25 mouse cellular contexts compared by ENCODE assay signal in genomic region chr17:34102831-34103230, GRCm38 (mm10). TPM values are rescaled to one million over a fixed set of nuclear protein-coding genes. Genes with fewer than 3 reads are reported as not detected.
A peak's percentile ranks its signal among the peaks of the same experiment; 100 is the strongest.
DNase-seq lines count a peak whose midpoint lies in the region; ATAC-seq and TF ChIP-seq lines count a peak whose summit lies in the region.
"Had no signal": no experiment of that assay in that cellular context is flagged by ENCODE, and none has a peak within 500 bp of the region (broad histone marks: within the 10 kb centered on the region; RNA-seq: fewer than 3 reads in every experiment).

No protein-coding gene starts in this region.

- no peak overlapping the region for H3K4me2 ChIP-seq in kidney, embryonic 15.5 days
- H3K4me2 ChIP-seq: embryonic facial prominence, embryonic 12.5 days; forebrain, embryonic 13.5 days; limb, embryonic 15.5 days; midbrain, embryonic 12.5 days had no signal

- TF ChIP-seq POLR2A in spleen, adult 2 months (IDR thresholded peaks at IDR 0.05; ENCODE audit: low read depth, low read length) = no peak

- 0 out of 2 replicates have a peak, but pooled peaks have one; percentile 33 for ATAC-seq in monocyte, adult 5-6 weeks (replicated peaks; ENCODE audit: insufficient number of reproducible peaks, low FRiP score, low TSS enrichment, poor library complexity, severe bottlenecking)
- no peak for ATAC-seq in kidney, embryonic 15.5 days (replicated peaks; ENCODE audit: low FRiP score)
- ATAC-seq: forebrain, embryonic 13.5 days; hindbrain, postnatal 0 days had no signal

- 1% methylated on average over 6 of the region's 6 CpGs for WGBS in spleen, adult 2 months
- WGBS in kidney, embryonic 15.5 days = 80% methylated on average over 6 of the region's 6 CpGs

- peaks cover 16% of the 10 kb centered on the region; the same call in 1 of the 2 replicates for H3K4me1 ChIP-seq in spleen, adult 2 months (ENCODE audit: control insufficient read depth, insufficient read depth, insufficient read length)
- H3K4me1 ChIP-seq in kidney, embryonic 15.5 days = peaks cover 12% of the 10 kb centered on the region
- H3K4me1 ChIP-seq: embryonic facial prominence, embryonic 12.5 days; midbrain, embryonic 12.5 days had no signal

- TF ChIP-seq CTCF in spleen, adult 2 months (IDR thresholded peaks at IDR 0.05; ENCODE audit: extremely low read depth, insufficient read depth, insufficient read length, insufficient replicate concordance) = no peak

- H3K36me3 ChIP-seq in spleen, adult 2 months (ENCODE audit: control insufficient read depth, insufficient read depth, low read length) = no peaks in the 10 kb centered on the region
- no peaks in the 10 kb centered on the region for H3K36me3 ChIP-seq in kidney, embryonic 15.5 days
- H3K36me3 ChIP-seq: embryonic facial prominence, embryonic 12.5 days; limb, embryonic 15.5 days had no signal

- peak overlapping the region; percentile 52 for H3K4me3 ChIP-seq in spleen, adult 2 months (ENCODE audit: extremely low read depth, insufficient read depth, insufficient read length)
- H3K4me3 ChIP-seq in kidney, embryonic 15.5 days (replicated peaks) = no peak overlapping the region
- H3K4me3 ChIP-seq: embryonic facial prominence, embryonic 12.5 days; erythroblast, embryonic 14.5 days; forebrain, embryonic 13.5 days; limb, embryonic 15.5 days; midbrain, embryonic 12.5 days had no signal

- H3K27ac ChIP-seq in spleen, adult 2 months (ENCODE audit: insufficient read depth, low read length) = peak overlapping the region; percentile 97
- no peak overlapping the region for H3K27ac ChIP-seq in kidney, embryonic 15.5 days
- H3K27ac ChIP-seq: embryonic facial prominence, embryonic 12.5 days; forebrain, embryonic 13.5 days; hindbrain, postnatal 0 days; limb, embryonic 15.5 days; midbrain, embryonic 12.5 days had no signal

- H3K9me3 ChIP-seq in kidney, embryonic 15.5 days (replicated peaks) = no peaks in the 10 kb centered on the region
- H3K9me3 ChIP-seq: embryonic facial prominence, embryonic 12.5 days; forebrain, embryonic 13.5 days; limb, embryonic 15.5 days; midbrain, embryonic 12.5 days had no signal

- no peak overlapping the region for H3K9ac ChIP-seq in kidney, embryonic 15.5 days
- H3K9ac ChIP-seq: embryonic facial prominence, embryonic 12.5 days; forebrain, embryonic 13.5 days; limb, embryonic 15.5 days; midbrain, embryonic 12.5 days had no signal

- no peaks in the 10 kb centered on the region for H3K27me3 ChIP-seq in spleen, adult 2 months (ENCODE audit: control insufficient read depth, insufficient read depth, low read length)
- H3K27me3 ChIP-seq in kidney, embryonic 15.5 days = no peaks in the 10 kb centered on the region; the same call in 1 of the 2 replicates
- H3K27me3 ChIP-seq: embryonic facial prominence, embryonic 12.5 days; forebrain, embryonic 13.5 days; limb, embryonic 15.5 days had no signal

- DNase-seq in spleen, adult 2 months (ENCODE audit: low read depth in 1 of 2, low spot score in 2 of 2) = no peak
- no peak for DNase-seq in spleen, postnatal 4 days (ENCODE audit: low spot score in 2 of 2)
- peak; percentile 40 for DNase-seq in T-cell, adult 2 months (ENCODE audit: low spot score)
- no peak for DNase-seq in right cerebral cortex, postnatal 10 days (ENCODE audit: low spot score in 2 of 2)
- no peak for DNase-seq in cerebellum, adult 9-11 months
- DNase-seq: adrenal gland, adult 8-10 months; cerebellum, postnatal 10 days; gastrocnemius, postnatal 36 days; kidney, adult 8-10 months; kidney, postnatal 25 days; lung, adult 2 months; lung, postnatal 4 days; thymus, postnatal 36 days had no signal

RNA-seq across cellular contexts. Expression of gene H2-Oa, which starts 10.7 kb away (rescaled TPM):
- 228 and 326 TPM in 2 replicates for polyA plus RNA-seq in spleen, adult 2 months (2012; rRNA removed)
- 7.8 to 18.9 TPM (median 17.6 TPM) in 3 replicates for total RNA-seq in monocyte, adult 5-6 weeks (2017)
- polyA plus RNA-seq in kidney, embryonic 15.5 days (2015; fragmentation: Nextera tagmentation; extraction: Ambion mirVana) = 0.39 and 0.64 TPM in 2 replicates
- total RNA-seq: gastrocnemius, postnatal 36 days; hindbrain, postnatal 0 days; left cerebral cortex, adult 18-20 months had no signal
- polyA plus RNA-seq: C2C12; forebrain, embryonic 13.5 days; G1E; neural tube, embryonic 14.5 days had no signal

RNA-seq across cellular contexts. Expression of gene H2-DMa, which starts 16.5 kb away (rescaled TPM):
- polyA plus RNA-seq in spleen, adult 2 months (2012; rRNA removed) = 302 and 363 TPM in 2 replicates
- total RNA-seq in monocyte, adult 5-6 weeks (2017) = 55.9 to 84.5 TPM (median 72.8 TPM) in 3 replicates
- 14.8 and 15.9 TPM in 2 replicates for polyA plus RNA-seq in kidney, embryonic 15.5 days (2015; fragmentation: Nextera tagmentation; extraction: Ambion mirVana)

RNA-seq across cellular contexts. Expression of gene Brd2, which starts 19.6 kb away (rescaled TPM):
- polyA plus RNA-seq in spleen, adult 2 months (2012; rRNA removed) = 97.9 and 112 TPM in 2 replicates
- total RNA-seq in monocyte, adult 5-6 weeks (2017) = 374 to 583 TPM (median 393 TPM) in 3 replicates
- polyA plus RNA-seq in kidney, embryonic 15.5 days (2015; fragmentation: Nextera tagmentation; extraction: Ambion mirVana) = 135 and 140 TPM in 2 replicates

RNA-seq across cellular contexts. Expression of gene H2-DMb2, which starts 40.3 kb away (rescaled TPM):
- 456 and 587 TPM in 2 replicates for polyA plus RNA-seq in spleen, adult 2 months (2012; rRNA removed)
- total RNA-seq in monocyte, adult 5-6 weeks (2017) = 71.7 to 98.5 TPM (median 90.4 TPM) in 3 replicates
- polyA plus RNA-seq in kidney, embryonic 15.5 days (2015; fragmentation: Nextera tagmentation; extraction: Ambion mirVana) = 22.6 and 25.3 TPM in 2 replicates
- total RNA-seq: G1E had no signal
- polyA plus RNA-seq: C2C12; erythroblast, embryonic 14.5 days; forebrain, embryonic 13.5 days; G1E had no signal

RNA-seq across cellular contexts. Expression of gene H2-DMb1, which starts 50.0 kb away (rescaled TPM):
- 322 and 426 TPM in 2 replicates for polyA plus RNA-seq in spleen, adult 2 months (2012; rRNA removed)
- total RNA-seq in monocyte, adult 5-6 weeks (2017) = 48.2 to 62.0 TPM (median 61.5 TPM) in 3 replicates
- 4.9 and 6.0 TPM in 2 replicates for polyA plus RNA-seq in kidney, embryonic 15.5 days (2015; fragmentation: Nextera tagmentation; extraction: Ambion mirVana)
- polyA plus RNA-seq: C2C12; erythroblast, embryonic 14.5 days; forebrain, embryonic 13.5 days had no signal

Comparison
In these comparisons a context has a peak if more than half of its experiments do, and no peak if none do; other contexts are left out.
1. RNA of gene H2-Oa, which starts 10.7 kb away (polyA plus RNA-seq): 228 to 326 TPM in spleen, adult 2 months; 0.39 to 0.64 TPM in kidney, embryonic 15.5 days; every median in the first group is over 100 times any median in the second.
2. RNA of gene H2-DMa, which starts 16.5 kb away (polyA plus RNA-seq): 302 to 363 TPM in spleen, adult 2 months; 14.8 to 15.9 TPM in kidney, embryonic 15.5 days; every median in the first group is over 10 times any median in the second.